Mouse (Mus musculus) right cerebral cortex, postnatal 25 days (tissue): ENCODE data around the gene Tspan11.

Experiments
- DNase-seq: peaks from one replicate; pipeline ENCODE4 v3.0.0; 2022

The Tspan11 gene

GRCm38 (mm10) chr6:127996928-127997327 lies 109.5 kb downstream of the Tspan11 start:
- no peak for DNase-seq

- DNase-seq: no peak
Measured at GRCm38 (mm10) chr6:127999118-127999517, 111.7 kb downstream of the Tspan11 start.

GRCm38 (mm10) chr6:128000777-128001176 lies 113.4 kb downstream of the Tspan11 start:
- DNase-seq: no peak

GRCm38 (mm10) chr6:128001587-128001986 lies 114.2 kb downstream of the Tspan11 start:
- no peak for DNase-seq

- DNase-seq: no peak
Measured at GRCm38 (mm10) chr6:128002104-128002503, 114.7 kb downstream of the Tspan11 start.

- no peak for DNase-seq
Measured at GRCm38 (mm10) chr6:128002667-128003066, 115.3 kb downstream of the Tspan11 start.

GRCm38 (mm10) chr6:128003542-128003941 lies 116.2 kb downstream of the Tspan11 start:
- no peak for DNase-seq
